Mouse (Mus musculus) hindbrain, embryonic 11.5 days (tissue): Measurements from ENCODE around the gene Pcbp2. TPM values are rescaled to one million over a fixed set of nuclear protein-coding genes. Genes with fewer than 3 reads are reported as not detected.

Experiments
- polyA plus RNA-seq: library from polyadenylated mRNA; unstranded; fragments of >200 nt; fragmentation: Nextera tagmentation; extraction: Ambion mirVana; gene quantifications from 2 replicates; pipeline ENCODE4 v1.2.1, GENCODE M21; 2014

The Pcbp2 gene
- polyA plus RNA-seq, 1 experiment from 2014 or later = 273 TPM

Other genes starting within 250 kb of the Pcbp2 start
- 1.0 and 1.1 TPM in 2 replicates for gene Itgb7, start 238.6 kb upstream of the Pcbp2 start, polyA plus RNA-seq
- gene Rarg, start 213.0 kb upstream of the Pcbp2 start, polyA plus RNA-seq = 20.3 and 21.7 TPM in 2 replicates
- 0.15 TPM in 2 replicates for gene Gm9918, start 200.0 kb upstream of the Pcbp2 start, polyA plus RNA-seq
- gene Mfsd5, start 191.1 kb upstream of the Pcbp2 start, polyA plus RNA-seq = 51.6 and 57.0 TPM in 2 replicates
- gene Espl1, start 174.3 kb upstream of the Pcbp2 start, polyA plus RNA-seq = 21.8 and 30.8 TPM in 2 replicates
- gene Pfdn5, start 144.4 kb upstream of the Pcbp2 start, polyA plus RNA-seq = 401 and 431 TPM in 2 replicates
- gene Myg1, start 138.8 kb upstream of the Pcbp2 start, polyA plus RNA-seq = 104 TPM in 2 replicates
- gene Aaas, start 119.8 kb upstream of the Pcbp2 start, polyA plus RNA-seq = 65.9 and 76.2 TPM in 2 replicates
- 0.73 and 0.99 TPM in 2 replicates for gene Sp7, start 103.4 kb upstream of the Pcbp2 start, polyA plus RNA-seq
- gene Sp1, start 64.4 kb upstream of the Pcbp2 start, polyA plus RNA-seq = 10.5 and 11.5 TPM in 2 replicates
- gene Amhr2, start 25.2 kb upstream of the Pcbp2 start, polyA plus RNA-seq = 0.28 and 0.46 TPM in 2 replicates
- gene Prr13, start 11.5 kb upstream of the Pcbp2 start, polyA plus RNA-seq = 108 and 118 TPM in 2 replicates
- gene Gm10337, start 33.2 kb downstream of the Pcbp2 start, polyA plus RNA-seq = 5.1 and 8.8 TPM in 2 replicates
- 21.2 and 23.8 TPM in 2 replicates for gene Map3k12, start 46.5 kb downstream of the Pcbp2 start, polyA plus RNA-seq
- gene Tarbp2, start 47.7 kb downstream of the Pcbp2 start, polyA plus RNA-seq = 85.2 and 86.3 TPM in 2 replicates
- gene Npff, start 54.4 kb downstream of the Pcbp2 start, polyA plus RNA-seq = 2.6 and 2.7 TPM in 2 replicates
- gene Gm28047, start 154.5 kb downstream of the Pcbp2 start, polyA plus RNA-seq = 0.93 TPM in 1 of 2 replicates, not detected in the other
- 14.7 and 15.5 TPM in 2 replicates for gene Atf7, start 154.9 kb downstream of the Pcbp2 start, polyA plus RNA-seq
- 57.6 and 66.0 TPM in 2 replicates for gene Atp5g2, start 201.8 kb downstream of the Pcbp2 start, polyA plus RNA-seq